Mouse (Mus musculus) stomach, embryonic 16.5 days (tissue): Measurements from ENCODE around the gene Lao1. TPM values are rescaled to one million over a fixed set of nuclear protein-coding genes. Genes with fewer than 3 reads are reported as not detected.
"Not testable (repeated sequence)": the region's sequence is repeated elsewhere in the genome, so short reads cannot be mapped to it uniquely, and the experiment has no call there.

Experiments used
- ATAC-seq: fragments of 200-750 bp; cut with Nextera tagmentation; 2 replicates; pipeline ENCODE4 v1.8.0; 2017; ENCODE audit warnings: moderate number of reproducible peaks, moderate TSS enrichment; ENCODE audit not compliant: insufficient read depth, low FRiP score
- H3K27ac ChIP-seq: fragments of 300-500 bp; sonication (generic); 2 replicates; pipeline ENCODE4 v1.5.1; 2014; ENCODE audit warnings: low read length
- H3K27me3 ChIP-seq: fragments of 300-500 bp; sonication (generic); 2 replicates; pipeline ENCODE4 v1.6.1; 2014; ENCODE audit warnings: low read length, control low read depth, mixed read lengths; ENCODE audit not compliant: control insufficient read depth, insufficient read depth
- H3K36me3 ChIP-seq: fragments of 300-500 bp; sonication (generic); 2 replicates; pipeline ENCODE4 v1.6.1; 2014; ENCODE audit warnings: low read length; ENCODE audit not compliant: control insufficient read depth, insufficient read depth
- H3K4me1 ChIP-seq: fragments of 300-500 bp; sonication (generic); 2 replicates; pipeline ENCODE4 v1.6.1; 2014; ENCODE audit warnings: low read length, control low read depth, mixed read lengths; ENCODE audit not compliant: control insufficient read depth, insufficient read depth
- H3K4me2 ChIP-seq: fragments of 300-500 bp; sonication (generic); 2 replicates; pipeline ENCODE4 v1.6.1; 2014; ENCODE audit warnings: low read depth, low read length, mixed read lengths
- H3K4me3 ChIP-seq: fragments of 300-500 bp; sonication (generic); replicated peaks from 2 replicates; pipeline ENCODE4 v1.5.1; 2014; ENCODE audit warnings: mild to moderate bottlenecking, low read length
- H3K9ac ChIP-seq: fragments of 300-500 bp; sonication (generic); 2 replicates; pipeline ENCODE4 v1.6.1; 2014; ENCODE audit warnings: low read length
- H3K9me3 ChIP-seq: fragments of 300-500 bp; sonication (generic); replicated peaks from 2 replicates; pipeline ENCODE4 v1.6.1; 2016; ENCODE audit warnings: low read length, control low read depth; ENCODE audit not compliant: control insufficient read depth
- WGBS: fragments of 180-500 bp; shearing (Covaris S2); extraction: QIAGEN DNeasy Blood & Tissue Kit; methylation state at CpG from one replicate; pipeline ENCODE4 v1.1.7; 2014; 5-methylcytosine and 5-hydroxymethylcytosine counted together
- polyA plus RNA-seq: library from polyadenylated mRNA; unstranded; fragments of >200 nt; fragmentation: Nextera tagmentation; extraction: Ambion mirVana; gene quantifications from 2 replicates; pipeline ENCODE4 v1.2.1, GENCODE M21; 2015

The Lao1 gene
- polyA plus RNA-seq: not detected in 2 replicates

GRCm38 (mm10) chr4:118961141-118961628 is at the start of gene Lao1:
TSS of gene Lao1 (plus strand) at chr4:118961578.
- Histone ChIP-seq H3K4me3 (no peak within 1 kb of the TSS), H3K36me3 (no peaks in the 10 kb centered on the region), H3K9ac (no peak within 1 kb of the TSS), H3K4me1 (no peaks in the 10 kb centered on the region), H3K9me3 (no peaks in the 10 kb centered on the region), H3K27ac (no peak within 1 kb of the TSS), H3K27me3 (no peaks in the 10 kb centered on the region), H3K4me2 (no peak within 1 kb of the TSS)
- ATAC-seq: no peak
- 89% methylated on average over 2 of the region's 2 CpGs for WGBS

- H3K9me3 ChIP-seq, H3K27ac ChIP-seq, H3K36me3 ChIP-seq, H3K27me3 ChIP-seq, H3K4me3 ChIP-seq, ATAC-seq, H3K4me2 ChIP-seq, H3K4me1 ChIP-seq, H3K9ac ChIP-seq: not testable (repeated sequence)
- 46% methylated on average over 2 of the region's 2 CpGs for WGBS
Observed at GRCm38 (mm10) chr4:118917365-118917764, 44.0 kb upstream of the Lao1 start, which contains the start of gene Olfr1329. TSS of gene Olfr1329 (minus strand) at chr4:118917465.

DNA sequence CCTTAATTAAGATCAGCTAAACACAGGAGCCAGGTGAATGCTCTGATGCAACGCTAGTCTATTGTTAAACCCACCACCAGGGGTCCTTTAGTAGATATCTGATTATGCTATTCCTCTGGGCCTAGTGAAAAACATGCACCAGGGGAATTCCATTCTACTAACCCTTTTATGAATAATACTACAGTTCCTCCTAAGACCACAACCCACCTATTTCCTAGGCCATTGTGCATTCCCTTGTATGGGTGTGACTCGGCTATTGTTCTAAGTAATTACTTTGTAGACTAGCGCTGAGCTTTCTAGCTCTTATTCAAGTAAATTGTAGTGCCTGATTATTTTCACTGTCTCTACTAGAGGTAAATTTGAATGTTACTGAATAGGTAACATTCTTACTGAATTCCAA is 30.1 kb upstream of the Lao1 start:
- 73% methylated on average over 3 of the region's 3 CpGs for WGBS
- H3K4me3 ChIP-seq, H3K27me3 ChIP-seq, H3K4me1 ChIP-seq, ATAC-seq, H3K27ac ChIP-seq, H3K4me2 ChIP-seq, H3K36me3 ChIP-seq, H3K9me3 ChIP-seq, H3K9ac ChIP-seq: not testable (repeated sequence)

DNA sequence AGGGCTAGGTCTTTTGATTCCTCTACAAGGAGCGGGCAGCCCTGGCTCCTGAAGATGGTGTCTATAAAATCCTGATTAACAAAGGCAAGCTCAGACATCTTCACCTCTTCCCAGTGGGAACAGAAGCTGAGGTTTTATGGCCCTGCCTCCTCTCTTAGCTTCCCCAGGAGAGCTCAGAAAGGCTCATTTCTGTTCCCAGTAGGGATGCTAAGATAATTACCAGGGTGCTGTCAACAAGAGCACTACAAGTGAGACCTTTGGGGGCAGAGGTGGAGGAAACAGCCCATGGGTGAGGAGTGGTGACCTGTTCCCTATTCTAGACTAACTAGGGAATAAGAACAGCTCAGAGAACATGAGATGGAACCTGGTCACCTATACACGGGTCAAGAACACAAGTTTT is 22.9 kb upstream of the Lao1 start, which contains the start of gene Olfr1328:
Olfr1328 (minus strand) TSS at position 101 of the 400 bp plus-strand sequence.
- H3K4me1 ChIP-seq: no peaks in the 10 kb centered on the region
- no peak within 1 kb of the TSS for H3K9ac ChIP-seq
- 72% methylated on average over 2 of the region's 2 CpGs for WGBS
- H3K36me3 ChIP-seq: no peaks in the 10 kb centered on the region
- no peak within 1 kb of the TSS for H3K4me3 ChIP-seq
- H3K27me3 ChIP-seq: no peaks in the 10 kb centered on the region
- no peak for ATAC-seq
- no peak within 1 kb of the TSS for H3K4me2 ChIP-seq
- H3K27ac ChIP-seq: no peak within 1 kb of the TSS
- no peaks in the 10 kb centered on the region for H3K9me3 ChIP-seq

- Histone ChIP-seq H3K9ac (no peak overlapping the region), H3K4me2 (no peak overlapping the region), H3K27me3 (no peaks in the 10 kb centered on the region), H3K27ac (no peak overlapping the region), H3K4me1 (no peaks in the 10 kb centered on the region), H3K4me3 (no peak overlapping the region), H3K36me3 (no peaks in the 10 kb centered on the region), H3K9me3 (no peaks in the 10 kb centered on the region)
- WGBS: 74% methylated on average over 7 of the region's 7 CpGs
- no peak for ATAC-seq
Observed at GRCm38 (mm10) chr4:118958812-118959211, 2.6 kb upstream of the Lao1 start.

DNA sequence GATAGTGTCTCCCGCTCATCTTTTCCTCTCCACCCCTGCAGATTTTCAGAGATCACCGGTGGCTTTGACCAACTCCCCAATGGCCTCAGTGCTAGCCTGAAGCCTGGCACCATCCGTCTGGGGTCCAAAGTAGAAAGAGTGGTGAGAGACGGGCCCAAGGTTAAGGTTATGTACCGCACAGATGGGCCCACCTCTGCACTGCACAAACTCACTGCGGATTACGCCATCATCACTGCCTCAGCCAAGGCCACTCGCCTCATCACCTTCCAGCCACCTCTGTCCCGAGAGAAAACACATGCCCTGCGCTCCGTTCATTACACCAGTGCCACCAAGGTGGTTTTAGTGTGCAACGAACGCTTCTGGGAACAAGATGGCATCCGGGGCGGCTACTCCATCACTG is 6.3 kb downstream of the Lao1 start:
- Histone ChIP-seq H3K27me3 (no peaks in the 10 kb centered on the region), H3K4me3 (no peak overlapping the region), H3K4me2 (no peak overlapping the region), H3K9ac (no peak overlapping the region), H3K4me1 (no peaks in the 10 kb centered on the region), H3K27ac (no peak overlapping the region), H3K36me3 (no peaks in the 10 kb centered on the region), H3K9me3 (no peaks in the 10 kb centered on the region)
- no peak for ATAC-seq
- 91% methylated on average over 15 of the region's 15 CpGs for WGBS

DNA sequence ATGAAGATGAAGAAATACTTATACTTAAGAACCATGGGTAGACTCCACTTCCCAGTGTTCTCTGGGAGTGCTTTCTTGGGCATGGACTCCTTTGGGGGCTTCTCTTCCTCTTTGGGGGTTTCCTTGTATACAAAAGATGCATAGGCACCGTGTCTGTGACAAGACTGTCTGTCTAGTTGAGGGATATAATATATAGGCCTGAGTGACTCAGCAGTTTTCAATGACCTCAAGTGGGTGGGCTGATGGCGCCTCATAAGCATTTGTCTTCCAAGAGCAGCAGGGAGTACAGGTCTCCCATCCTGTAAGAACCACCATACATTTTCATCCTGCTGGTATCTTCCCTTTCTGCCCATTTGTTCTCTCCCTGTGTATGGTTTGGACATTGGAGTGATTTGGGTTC is 11.9 kb downstream of the Lao1 start:
- Histone ChIP-seq H3K9ac (no peak overlapping the region), H3K27ac (no peak overlapping the region), H3K4me1 (no peaks in the 10 kb centered on the region), H3K9me3 (no peaks in the 10 kb centered on the region), H3K4me3 (no peak overlapping the region), H3K27me3 (no peaks in the 10 kb centered on the region), H3K36me3 (no peaks in the 10 kb centered on the region), H3K4me2 (no peak overlapping the region)
- WGBS: 69% methylated on average over 2 of the region's 2 CpGs
- ATAC-seq: no peak

DNA sequence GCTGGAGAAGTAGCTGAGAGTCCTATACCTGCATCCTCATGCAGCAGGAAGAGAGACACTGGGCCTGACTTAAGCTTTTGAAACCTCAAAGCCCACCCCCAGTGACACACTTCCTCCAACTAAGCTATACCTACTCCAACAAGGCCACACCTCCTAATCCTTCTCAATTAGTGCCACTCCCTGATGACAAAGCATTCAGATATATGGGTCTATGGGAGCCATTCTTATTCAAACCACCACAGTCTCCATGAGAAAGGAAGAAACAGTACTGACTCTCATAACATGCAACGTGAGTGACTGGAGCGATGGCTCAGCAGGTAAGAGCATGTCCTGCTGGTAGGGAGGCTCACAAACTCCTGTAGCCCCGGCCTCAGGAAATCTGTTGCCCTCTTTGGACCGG is 23.9 kb downstream of the Lao1 start:
- no peak overlapping the region for H3K9ac ChIP-seq
- no peak overlapping the region for H3K27ac ChIP-seq
- no peaks in the 10 kb centered on the region for H3K9me3 ChIP-seq
- no peaks in the 10 kb centered on the region for H3K36me3 ChIP-seq
- no peak for ATAC-seq
- no peaks in the 10 kb centered on the region for H3K27me3 ChIP-seq
- H3K4me3 ChIP-seq: no peak overlapping the region
- H3K4me1 ChIP-seq: no peaks in the 10 kb centered on the region
- no peak overlapping the region for H3K4me2 ChIP-seq
- WGBS: 86% methylated on average over 4 of the region's 4 CpGs

GRCm38 (mm10) chr4:118988535-118988934 is 27.2 kb downstream of the Lao1 start:
- H3K9me3 ChIP-seq: no peaks in the 10 kb centered on the region
- H3K27me3 ChIP-seq: no peaks in the 10 kb centered on the region
- no peak overlapping the region for H3K4me3 ChIP-seq
- no peak overlapping the region for H3K9ac ChIP-seq
- no peak overlapping the region for H3K4me2 ChIP-seq
- H3K36me3 ChIP-seq: no peaks in the 10 kb centered on the region
- 6% methylated on average over 3 of the region's 3 CpGs for WGBS
- no peaks in the 10 kb centered on the region for H3K4me1 ChIP-seq
- no peak overlapping the region for H3K27ac ChIP-seq
- no peak; the same call in 1 of the 2 replicates for ATAC-seq
